Mouse (Mus musculus) hindbrain, embryonic 16.5 days (tissue): Measurements from ENCODE around the gene Abcc5. TPM values are rescaled to one million over a fixed set of nuclear protein-coding genes. Genes with fewer than 3 reads are reported as not detected.

Experiments
- ATAC-seq: fragments of 200-750 bp; cut with Nextera tagmentation; 2 replicates; pipeline ENCODE4 v1.8.0; 2017; ENCODE audit warnings: moderate TSS enrichment, moderate library complexity
- H3K27ac ChIP-seq: fragments of 300-500 bp; sonication (generic); 2 replicates; pipeline ENCODE4 v1.5.1; 2014; ENCODE audit warnings: low read depth, mild to moderate bottlenecking, control low read depth, low read length, moderate library complexity
- H3K27me3 ChIP-seq: fragments of 300-500 bp; sonication (generic); replicated peaks from 2 replicates; pipeline ENCODE4 v1.6.1; 2014; ENCODE audit warnings: low read length; ENCODE audit not compliant: control insufficient read depth, insufficient read depth
- H3K36me3 ChIP-seq: fragments of 300-500 bp; sonication (generic); 2 replicates; pipeline ENCODE4 v1.6.1; 2014; ENCODE audit warnings: mild to moderate bottlenecking, low read length, moderate library complexity, mixed read lengths; ENCODE audit not compliant: control insufficient read depth, insufficient read depth
- H3K4me1 ChIP-seq: fragments of 300-500 bp; sonication (generic); 2 replicates; pipeline ENCODE4 v1.6.1; 2014; ENCODE audit warnings: low read depth, low read length; ENCODE audit not compliant: control insufficient read depth, insufficient read depth
- H3K4me2 ChIP-seq: fragments of 300-500 bp; sonication (generic); 2 replicates; pipeline ENCODE4 v1.6.1; 2014; ENCODE audit warnings: mild to moderate bottlenecking, low read length, control low read depth, moderate library complexity
- H3K4me3 ChIP-seq: fragments of 300-500 bp; sonication (generic); 2 replicates; pipeline ENCODE4 v1.5.1; 2014; ENCODE audit warnings: mild to moderate bottlenecking, low read length, control low read depth, moderate library complexity
- H3K9ac ChIP-seq: fragments of 300-500 bp; sonication (generic); 2 replicates; pipeline ENCODE4 v1.6.1; 2014; ENCODE audit warnings: low read depth, mild to moderate bottlenecking, control low read depth, low read length, moderate library complexity
- H3K9me3 ChIP-seq: fragments of 300-500 bp; sonication (generic); 2 replicates; pipeline ENCODE4 v1.6.1; 2014; ENCODE audit warnings: mild to moderate bottlenecking, low read length, moderate library complexity; ENCODE audit not compliant: control insufficient read depth
- WGBS: fragments of 180-500 bp; shearing (Covaris S2); extraction: QIAGEN DNeasy Blood & Tissue Kit; methylation state at CpG from one replicate; pipeline ENCODE4 v1.1.7; 2014; 5-methylcytosine and 5-hydroxymethylcytosine counted together
- polyA plus RNA-seq: library from polyadenylated mRNA; unstranded; fragments of >200 nt; fragmentation: Nextera tagmentation; extraction: Ambion mirVana; gene quantifications from 2 replicates; pipeline ENCODE4 v1.2.1, GENCODE M21; 2015

Gene Abcc5
- polyA plus RNA-seq, 1 experiment from 2014 or later, result 123 TPM

DNA sequence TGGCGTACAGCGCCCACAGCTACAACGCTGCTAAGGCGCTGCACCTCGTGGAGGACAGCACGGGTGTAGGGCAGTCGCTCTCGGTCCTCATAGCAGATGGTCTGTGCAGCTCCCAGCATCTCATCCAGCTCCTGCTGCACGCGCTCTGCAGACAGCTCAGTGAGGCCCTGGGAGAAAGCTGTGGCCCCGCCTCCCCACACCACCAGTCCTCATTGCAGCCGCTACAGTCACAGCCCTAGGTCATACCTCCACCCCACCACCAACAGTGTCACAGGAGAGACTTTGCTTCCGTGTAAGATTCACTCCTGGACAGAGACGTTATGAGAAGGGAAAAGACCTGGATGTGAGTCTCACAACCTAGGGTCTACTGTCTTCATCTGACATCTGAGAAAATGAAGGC lies 113.9 kb downstream of the Abcc5 start:
- 75% methylated on average over 14 of the region's 14 CpGs for WGBS
- no peaks in the 10 kb centered on the region for H3K27me3 ChIP-seq

DNA sequence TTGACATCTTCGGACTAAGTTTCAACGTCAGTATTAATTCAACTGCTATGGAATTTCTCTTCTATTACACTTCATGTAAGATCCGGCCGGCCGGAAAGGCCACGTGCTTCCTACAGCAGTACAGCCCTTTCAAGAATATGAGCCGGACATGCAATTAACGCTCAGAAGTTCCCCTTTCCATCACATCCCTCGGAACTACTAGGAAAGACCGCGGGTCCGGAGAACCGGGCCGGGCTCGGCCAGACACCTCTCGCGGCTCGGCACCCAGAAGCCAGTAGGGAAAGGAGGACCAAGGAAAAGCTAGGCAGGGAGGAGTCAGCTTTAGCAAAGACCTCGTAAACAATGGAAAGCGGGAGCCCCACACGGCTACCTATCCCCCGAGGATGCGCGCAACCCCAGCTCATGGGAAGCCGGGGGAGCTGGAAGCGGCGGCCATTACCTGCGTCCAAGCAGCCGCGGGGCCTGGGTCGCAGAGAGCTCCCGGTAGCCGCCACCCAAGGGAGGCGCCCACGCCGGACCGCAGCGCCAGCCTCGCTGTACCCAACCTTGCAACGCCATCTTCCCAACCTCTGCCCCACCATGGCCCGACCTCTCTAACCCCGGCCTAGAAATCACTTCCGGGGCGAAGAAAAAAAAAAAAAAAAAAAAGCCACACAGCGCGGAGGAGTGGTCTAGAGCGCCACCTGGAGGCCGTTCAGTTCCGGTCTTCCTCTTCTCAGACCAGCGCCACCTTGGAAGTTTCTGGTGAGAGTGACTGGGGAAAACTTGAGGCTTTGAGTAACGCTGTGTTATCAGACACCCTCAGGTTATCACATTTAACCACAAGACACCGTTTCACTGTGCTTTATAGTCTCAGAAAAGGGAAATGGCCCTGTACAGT lies 124.2 kb downstream of the Abcc5 start, which contains the start of gene Parl:
TSS of gene Parl (minus strand) at position 618 of the 880 bp plus-strand sequence.
- H3K27ac ChIP-seq, result peak within 1 kb of the TSS; percentile 62
- peak; percentile 95 for ATAC-seq
- no peaks in the 10 kb centered on the region for H3K36me3 ChIP-seq
- H3K9me3 ChIP-seq, result no peaks in the 10 kb centered on the region
- H3K4me3 ChIP-seq, result peak within 1 kb of the TSS; percentile 74
- peaks cover 12% of the 10 kb centered on the region for H3K4me1 ChIP-seq
- WGBS, result under 1% methylated on average over 52 of the region's 52 CpGs
- peak within 1 kb of the TSS; percentile 61 for H3K4me2 ChIP-seq
- no peaks in the 10 kb centered on the region for H3K27me3 ChIP-seq
- peak within 1 kb of the TSS; percentile 73 for H3K9ac ChIP-seq

More for the DNA sequence above, 113.9 kb downstream of the Abcc5 start:
- Histone ChIP-seq H3K36me3 (no peaks in the 10 kb centered on the region), H3K4me2 (no peak overlapping the region), H3K27ac (no peak overlapping the region), H3K9me3 (no peaks in the 10 kb centered on the region), H3K4me3 (no peak overlapping the region), H3K4me1 (no peaks in the 10 kb centered on the region), H3K9ac (no peak overlapping the region)
- no peak for ATAC-seq

DNA sequence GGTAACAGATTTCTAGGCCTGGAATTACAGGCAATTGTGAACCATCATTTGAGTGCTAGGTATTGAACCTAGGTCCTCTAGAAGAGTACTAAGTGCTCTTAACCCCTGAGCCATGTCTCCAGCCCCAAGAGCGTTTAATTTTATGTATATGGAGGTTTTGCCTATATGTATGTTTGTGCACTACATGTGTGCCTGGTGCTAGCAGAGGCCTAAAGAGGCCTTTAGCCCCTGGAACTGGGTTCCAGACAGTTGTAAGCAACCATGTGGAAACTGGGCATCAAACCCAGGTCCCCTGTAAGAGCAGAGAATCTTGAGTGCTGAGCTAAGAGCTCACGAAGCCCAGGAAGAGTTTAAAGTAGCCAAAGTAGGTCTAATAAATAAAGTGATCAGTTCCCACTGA lies 126.1 kb downstream of the Abcc5 start:
- peaks cover 4% of the 10 kb centered on the region; the same call in 1 of the 2 replicates for H3K36me3 ChIP-seq
- peaks cover 12% of the 10 kb centered on the region for H3K4me1 ChIP-seq
- no peak overlapping the region for H3K9ac ChIP-seq
- WGBS, result 95% methylated on average over 2 of the region's 2 CpGs
- ATAC-seq, result no peak
- H3K27me3 ChIP-seq, result no peaks in the 10 kb centered on the region
- no peak overlapping the region for H3K27ac ChIP-seq
- H3K4me2 ChIP-seq, result no peak overlapping the region
- no peak overlapping the region for H3K4me3 ChIP-seq
- H3K9me3 ChIP-seq, result no peaks in the 10 kb centered on the region

Other genes starting within 250 kb of the Abcc5 start
- 7.0 and 7.4 TPM in 2 replicates for gene Map6d1, start 185.0 kb downstream of the Abcc5 start, polyA plus RNA-seq
- 69.8 and 75.2 TPM in 2 replicates for gene Parl, start 124.0 kb downstream of the Abcc5 start, polyA plus RNA-seq
- not detected in 2 replicates for gene Cyp2ab1, start 101.0 kb downstream of the Abcc5 start, polyA plus RNA-seq
- gene Eif2b5, start 72.4 kb upstream of the Abcc5 start, polyA plus RNA-seq, result 97.3 and 104 TPM in 2 replicates
- gene Dvl3, start 90.6 kb upstream of the Abcc5 start, polyA plus RNA-seq, result 28.5 and 40.4 TPM in 2 replicates
- gene Ap2m1, start 109.1 kb upstream of the Abcc5 start, polyA plus RNA-seq, result 1,253 and 1,320 TPM in 2 replicates
- gene Abcf3, start 122.2 kb upstream of the Abcc5 start, polyA plus RNA-seq, result 81.0 and 90.7 TPM in 2 replicates
- gene Vwa5b2, start 163.1 kb upstream of the Abcc5 start, polyA plus RNA-seq, result 31.9 and 36.8 TPM in 2 replicates
- gene Eef1akmt4, start 185.2 kb upstream of the Abcc5 start, polyA plus RNA-seq, result 8.5 and 10.9 TPM in 2 replicates
- gene Gm49333, start 185.2 kb upstream of the Abcc5 start, polyA plus RNA-seq, result not detected in 2 replicates
- 43.9 and 44.7 TPM in 2 replicates for gene Alg3, start 185.3 kb upstream of the Abcc5 start, polyA plus RNA-seq
- gene Camk2n2, start 194.9 kb upstream of the Abcc5 start, polyA plus RNA-seq, result 43.1 and 44.2 TPM in 2 replicates
- 17.4 and 18.6 TPM in 2 replicates for gene Ece2, start 203.4 kb upstream of the Abcc5 start, polyA plus RNA-seq
- gene Psmd2, start 225.3 kb upstream of the Abcc5 start, polyA plus RNA-seq, result 372 and 378 TPM in 2 replicates
- 133 and 143 TPM in 2 replicates for gene Eif4g1, start 241.9 kb upstream of the Abcc5 start, polyA plus RNA-seq